Comparison of ENCODE assay signal across 9 mouse cellular contexts in genomic region chr8:106887336-106888189, GRCm38 (mm10). TPM values are rescaled to one million over a fixed set of nuclear protein-coding genes. Genes with fewer than 3 reads are reported as not detected.
DNase-seq lines count a peak whose midpoint lies in the region; ATAC-seq and TF ChIP-seq lines count a peak whose summit lies in the region.
"Had no signal": no experiment of that assay in that cellular context is flagged by ENCODE, and none has a peak within 500 bp of the region (broad histone marks: within the 10 kb centered on the region; RNA-seq: fewer than 3 reads in every experiment).

No protein-coding gene starts in this region.

- TF ChIP-seq CTCF in cortical plate, adult 2 months (IDR thresholded peaks at IDR 0.05; ENCODE audit: extremely low read depth, insufficient read depth, low read length) = peak; percentile 89

- no peak for TF ChIP-seq POLR2A in cortical plate, adult 2 months (IDR thresholded peaks at IDR 0.05; ENCODE audit: extremely low read depth, insufficient read depth, low read length)

- H3K27me3 ChIP-seq in liver, embryonic 12.5 days (replicated peaks) = no peaks in the 10 kb centered on the region
- H3K27me3 ChIP-seq in neural tube, embryonic 11.5 days (ENCODE audit: control insufficient read depth, insufficient read depth, low read length) = no peaks in the 10 kb centered on the region
- H3K27me3 ChIP-seq: heart, embryonic 13.5 days had no signal

- H3K27ac ChIP-seq in cortical plate, adult 2 months (ENCODE audit: insufficient read depth, low read length) = no peak overlapping the region
- H3K27ac ChIP-seq in liver, embryonic 12.5 days = no peak overlapping the region
- no peak overlapping the region for H3K27ac ChIP-seq in neural tube, embryonic 11.5 days (ENCODE audit: low read depth, low read length)

- peak; percentile 55; the same call in 1 of the 2 replicates for ATAC-seq in liver, embryonic 12.5 days
- no peak for ATAC-seq in neural tube, embryonic 11.5 days (ENCODE audit: insufficient read depth, low FRiP score, low TSS enrichment)

- H3K36me3 ChIP-seq in liver, embryonic 12.5 days = peaks cover 57% of the 10 kb centered on the region
- H3K36me3 ChIP-seq in neural tube, embryonic 11.5 days (ENCODE audit: control insufficient read depth, insufficient read depth, low read length) = peaks cover 6% of the 10 kb centered on the region

- H3K9ac ChIP-seq in liver, embryonic 12.5 days = no peak overlapping the region
- H3K9ac ChIP-seq in neural tube, embryonic 11.5 days (ENCODE audit: low read length) = no peak overlapping the region
- H3K9ac ChIP-seq: heart, embryonic 13.5 days had no signal

- DNase-seq in CD4-positive, CD25-positive, alpha-beta regulatory T cell, adult 2 months (ENCODE audit: low read depth, low spot score) = peak; percentile 92
- peak; percentile 95 for DNase-seq in adipocyte (ENCODE audit: low spot score)
- peak; percentile 82 for DNase-seq in gastrocnemius, postnatal 10 days
- DNase-seq in kidney, adult 9 months = peak; percentile 81
- DNase-seq in neural tube, embryonic 11.5 days (ENCODE audit: low spot score) = peak; percentile 79
- peak; percentile 71 for DNase-seq in telencephalon, adult 2 months (ENCODE audit: low read depth, low spot score)

- WGBS in liver, embryonic 12.5 days (ENCODE audit: insufficient replicate concordance) = 41% methylated on average over 5 of the region's 5 CpGs
- WGBS in neural tube, embryonic 11.5 days = 52% methylated on average over 5 of the region's 5 CpGs

- H3K9me3 ChIP-seq in liver, embryonic 12.5 days (replicated peaks) = no peaks in the 10 kb centered on the region
- H3K9me3 ChIP-seq in neural tube, embryonic 11.5 days (ENCODE audit: control insufficient read depth, low read length) = no peaks in the 10 kb centered on the region
- H3K9me3 ChIP-seq: heart, embryonic 13.5 days had no signal

- H3K4me2 ChIP-seq in liver, embryonic 12.5 days = no peak overlapping the region
- no peak overlapping the region for H3K4me2 ChIP-seq in neural tube, embryonic 11.5 days (ENCODE audit: low read depth)
- H3K4me2 ChIP-seq: heart, embryonic 13.5 days had no signal

- peaks cover 2% of the 10 kb centered on the region; the same call in 1 of the 2 replicates for H3K4me1 ChIP-seq in cortical plate, adult 2 months (ENCODE audit: control insufficient read depth, insufficient read depth, low read length)
- H3K4me1 ChIP-seq in liver, embryonic 12.5 days = peaks cover 32% of the 10 kb centered on the region
- 0 out of 2 replicates have a peak, but pooled peaks cover 5% of the 10 kb centered on the region for H3K4me1 ChIP-seq in neural tube, embryonic 11.5 days (ENCODE audit: control insufficient read depth, insufficient read depth, low read length)

- no peak overlapping the region for H3K4me3 ChIP-seq in cortical plate, adult 2 months (ENCODE audit: insufficient read depth, low read length)
- no peak overlapping the region for H3K4me3 ChIP-seq in liver, embryonic 12.5 days
- no peak overlapping the region for H3K4me3 ChIP-seq in neural tube, embryonic 11.5 days (ENCODE audit: low read depth, low read length)
- H3K4me3 ChIP-seq: heart, embryonic 13.5 days had no signal

RNA-seq across cellular contexts. Expression of gene Utp4, which starts 5.9 kb away (rescaled TPM):
- 30.6 and 31.1 TPM in 2 replicates for polyA plus RNA-seq in cortical plate, adult 2 months (2012; rRNA removed)
- total RNA-seq in gastrocnemius, postnatal 10 days (2021) = 10 to 100 TPM; 18.1 to 21.7 TPM
- polyA plus RNA-seq in liver, embryonic 12.5 days (2016; fragmentation: Nextera tagmentation; extraction: Ambion mirVana) = 69.5 and 73.2 TPM in 2 replicates
- polyA plus RNA-seq in neural tube, embryonic 11.5 days (2014; fragmentation: Nextera tagmentation; extraction: Ambion mirVana) = 71.7 and 80.0 TPM in 2 replicates

RNA-seq across cellular contexts. Expression of gene Has3, which starts 17.5 kb away (rescaled TPM):
- 0.92 and 0.98 TPM in 2 replicates for polyA plus RNA-seq in cortical plate, adult 2 months (2012; rRNA removed)
- total RNA-seq in gastrocnemius, postnatal 10 days (2021) = 1 to 10 TPM; 2.1 to 3.4 TPM
- 0.04 TPM in 2 replicates for polyA plus RNA-seq in liver, embryonic 12.5 days (2016; fragmentation: Nextera tagmentation; extraction: Ambion mirVana)
- 0.09 and 0.28 TPM in 2 replicates for polyA plus RNA-seq in neural tube, embryonic 11.5 days (2014; fragmentation: Nextera tagmentation; extraction: Ambion mirVana)

RNA-seq across cellular contexts. Expression of gene Sntb2, which starts 48.0 kb away (rescaled TPM):
- polyA plus RNA-seq in cortical plate, adult 2 months (2012; rRNA removed) = 8.7 and 9.3 TPM in 2 replicates
- 10 to 100 TPM; 18.5 to 22.0 TPM for total RNA-seq in gastrocnemius, postnatal 10 days (2021)
- 3.5 and 4.1 TPM in 2 replicates for polyA plus RNA-seq in liver, embryonic 12.5 days (2016; fragmentation: Nextera tagmentation; extraction: Ambion mirVana)
- 6.3 and 7.7 TPM in 2 replicates for polyA plus RNA-seq in neural tube, embryonic 11.5 days (2014; fragmentation: Nextera tagmentation; extraction: Ambion mirVana)
